8 mouse cellular contexts compared by ENCODE assay signal in the genomic region with DNA sequence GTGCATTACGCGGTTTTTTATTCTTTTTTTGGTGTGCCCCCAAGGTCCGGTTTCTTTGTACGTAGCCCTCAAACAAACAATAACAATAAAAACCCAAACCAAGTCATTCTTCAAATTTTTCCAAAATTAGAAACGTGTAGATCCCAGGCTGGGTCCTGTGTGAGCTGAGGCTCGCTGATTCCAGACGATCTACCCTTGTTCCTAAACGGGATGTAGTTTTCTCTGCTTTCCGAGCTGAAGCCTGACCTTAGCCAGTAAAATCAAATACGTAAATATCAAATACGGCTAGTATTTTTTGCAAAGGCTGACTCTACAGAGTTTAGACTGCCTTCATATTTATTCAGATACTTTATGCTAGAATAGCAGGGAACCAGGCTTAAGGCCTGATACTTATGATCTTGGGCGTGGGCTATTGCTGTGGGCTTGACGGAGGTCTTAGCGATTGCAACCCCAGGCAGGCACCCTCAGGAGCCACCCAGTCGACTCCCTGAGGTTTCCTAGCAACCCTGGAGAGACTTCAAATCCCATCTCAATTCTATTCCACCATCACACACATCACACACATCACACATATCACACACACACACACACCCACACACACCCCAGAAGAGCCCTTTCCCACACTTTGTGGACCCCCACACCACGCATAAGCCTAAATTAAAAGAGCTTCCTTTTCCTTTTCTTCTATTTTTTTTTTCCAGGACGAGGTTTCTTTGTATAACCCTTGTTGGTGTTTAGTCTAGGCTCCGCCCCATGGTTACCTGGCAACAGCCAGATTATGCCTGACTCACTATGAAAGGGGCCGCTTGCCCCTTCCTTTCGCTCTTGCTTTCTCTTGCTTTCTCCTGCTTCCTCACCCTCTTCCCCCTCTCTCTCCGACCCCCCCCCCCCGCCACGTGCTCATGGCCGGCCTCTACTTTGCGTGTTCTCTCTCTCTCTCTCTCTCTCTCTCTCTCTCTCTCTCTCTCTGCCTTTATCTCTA. TPM values are rescaled to one million over a fixed set of nuclear protein-coding genes. Genes with fewer than 3 reads are reported as not detected.
A peak's percentile ranks its signal among the peaks of the same experiment; 100 is the strongest.
DNase-seq lines count a peak whose midpoint lies in the region; ATAC-seq and TF ChIP-seq lines count a peak whose summit lies in the region.

No protein-coding gene starts in this region.

- TF ChIP-seq RAD21 in MEL (IDR thresholded peaks at IDR 0.05; ENCODE audit: low read depth, low read length), result no peak

- peak overlapping the region; percentile 92 for H3K9ac ChIP-seq in MEL (ENCODE audit: control insufficient read depth, low read depth, low read length, poor library complexity, severe bottlenecking)
- peak overlapping the region; percentile 59 for H3K9ac ChIP-seq in forebrain, embryonic 16.5 days (replicated peaks; ENCODE audit: low read depth, low read length)

- 3% methylated on average over 21 of the region's 25 CpGs for WGBS in forebrain, embryonic 16.5 days
- 15% methylated on average over 23 of the region's 25 CpGs for WGBS in hindbrain, embryonic 10.5 days

- H3K27me3 ChIP-seq in MEL (ENCODE audit: control insufficient read depth in 1 of 2, insufficient read depth in 2 of 2, low read length in 2 of 2), result no peaks in the 10 kb centered on the region
- H3K27me3 ChIP-seq in forebrain, embryonic 16.5 days (replicated peaks; ENCODE audit: control insufficient read depth, insufficient read depth, low read length), result no peaks in the 10 kb centered on the region
- H3K27me3 ChIP-seq in hindbrain, embryonic 10.5 days (ENCODE audit: insufficient read depth, poor library complexity, severe bottlenecking), result peaks cover 9% of the 10 kb centered on the region; the same call in 1 of the 2 replicates

- H3K36me3 ChIP-seq in MEL (ENCODE audit: control insufficient read depth in 1 of 2, insufficient read depth in 2 of 2, low read length in 2 of 2), result peaks cover 0 to 30% of the 10 kb centered on the region in 2 experiments; a peak in 3 of 4 replicates
- H3K36me3 ChIP-seq in forebrain, embryonic 16.5 days (ENCODE audit: control insufficient read depth, insufficient read depth), result no peaks in the 10 kb centered on the region
- H3K36me3 ChIP-seq in hindbrain, embryonic 10.5 days, result no peaks in the 10 kb centered on the region

- peaks cover 14% of the 10 kb centered on the region for H3K79me2 ChIP-seq in MEL (ENCODE audit: control insufficient read depth, insufficient read depth, low read length, poor library complexity)

- peak overlapping the region; percentile 99 for H3K27ac ChIP-seq in MEL (ENCODE audit: control insufficient read depth, low read depth, low read length)
- peak overlapping the region; percentile 99 for H3K27ac ChIP-seq in forebrain, embryonic 16.5 days (ENCODE audit: low read length)
- H3K27ac ChIP-seq in hindbrain, embryonic 10.5 days, result peak overlapping the region; percentile 98

- TF ChIP-seq CTCF in MEL (IDR thresholded peaks at IDR 0.05 in 2 of 3, conservative IDR thresholded peaks at IDR 0.05 in 1 of 3; ENCODE audit: control insufficient read depth in 1 of 3, insufficient read depth in 1 of 3, low read depth in 2 of 3, low read length in 3 of 3, poor library complexity in 1 of 3, severe bottlenecking in 1 of 3), result no peak

- peak; percentile 97 for DNase-seq in MEL (ENCODE audit: low read depth, low spot score)
- peak; percentile 86 for DNase-seq in c-Kit-positive CD71-positive TER-119-positive erythroid progenitor cells, embryonic 14.5 days (ENCODE audit: low spot score)
- DNase-seq in hindbrain, embryonic 10.5 days (ENCODE audit: low spot score), result peak; percentile 92
- peak; percentile 82 for DNase-seq in layer of hippocampus, adult 9-11 months
- DNase-seq in lung, postnatal 10 days, result peak; percentile 94
- peak; percentile 90 for DNase-seq in retina, embryonic 14.5 days (ENCODE audit: low spot score)
- peak; percentile 87 for DNase-seq in thymus, postnatal 4 days

- peak overlapping the region; percentile 67 for H3K4me2 ChIP-seq in forebrain, embryonic 16.5 days (ENCODE audit: low read length)

- H3K4me3 ChIP-seq in MEL (ENCODE audit: control insufficient read depth in 1 of 2, insufficient read depth in 1 of 2, low read depth in 2 of 2, low read length in 2 of 2), result peak overlapping the region; percentile 61 to 86
- peak overlapping the region; percentile 41 for H3K4me3 ChIP-seq in forebrain, embryonic 16.5 days (replicated peaks; ENCODE audit: low read length)
- H3K4me3 ChIP-seq in hindbrain, embryonic 10.5 days, result peak overlapping the region; percentile 47

- peak in 1 of 2 experiments; percentile 12; a peak in 3 of 4 replicates for TF ChIP-seq EP300 in MEL (IDR thresholded peaks at IDR 0.05; ENCODE audit: low read depth in 1 of 2, low read length in 2 of 2)

- peak; percentile 75 for ATAC-seq in forebrain, embryonic 16.5 days

- peaks cover 6 to 37% of the 10 kb centered on the region in 2 experiments for H3K4me1 ChIP-seq in MEL (ENCODE audit: control insufficient read depth in 1 of 2, insufficient read depth in 2 of 2, low read length in 2 of 2)
- peaks cover 31% of the 10 kb centered on the region for H3K4me1 ChIP-seq in forebrain, embryonic 16.5 days (replicated peaks; ENCODE audit: control insufficient read depth, insufficient read depth, low read length)
- H3K4me1 ChIP-seq in hindbrain, embryonic 10.5 days (replicated peaks), result peaks cover 37% of the 10 kb centered on the region

- H3K9me3 ChIP-seq in MEL (replicated peaks; ENCODE audit: insufficient read depth, low read length), result no peaks in the 10 kb centered on the region
- no peaks in the 10 kb centered on the region for H3K9me3 ChIP-seq in forebrain, embryonic 16.5 days (ENCODE audit: control insufficient read depth, low read length)
- no peaks in the 10 kb centered on the region for H3K9me3 ChIP-seq in hindbrain, embryonic 10.5 days

- peak in 1 of 2 experiments; percentile 37; a peak in 2 of 4 replicates for TF ChIP-seq POLR2A in MEL (IDR thresholded peaks at IDR 0.05; ENCODE audit: control insufficient read depth in 1 of 2, insufficient read depth in 1 of 2, low read depth in 1 of 2, low read length in 2 of 2, poor library complexity in 1 of 2)

TF ChIP-seq in MEL, 35 proteins besides CTCF, POLR2A, EP300 and RAD21 (continues in another document):
- peak; percentile 95; the same call in 1 of the 2 replicates for TF ChIP-seq CHD1 (IDR thresholded peaks at IDR 0.05; ENCODE audit: low read depth, low read length)
- peak; percentile 87 for TF ChIP-seq MXI1 (IDR thresholded peaks at IDR 0.05; ENCODE audit: low read depth, low read length)
- TF ChIP-seq UBTF (IDR thresholded peaks at IDR 0.05; ENCODE audit: borderline replicate concordance, insufficient read depth, low read depth, low read length), result no peak
- no peak for TF ChIP-seq MYB (IDR thresholded peaks at IDR 0.05; ENCODE audit: low read depth, low read length)
- TF ChIP-seq MYC (IDR thresholded peaks at IDR 0.05; ENCODE audit: low read depth, low read length), result peak; percentile 97
- TF ChIP-seq ZMIZ1 (IDR thresholded peaks at IDR 0.05; ENCODE audit: low read depth, low read length), result peak; percentile 5
- no peak for TF ChIP-seq BHLHE40 (IDR thresholded peaks at IDR 0.05; ENCODE audit: borderline replicate concordance, low read depth, low read length)
- no peak for TF ChIP-seq TAL1 (IDR thresholded peaks at IDR 0.05; ENCODE audit: low read length)
- TF ChIP-seq MAX (IDR thresholded peaks at IDR 0.05; ENCODE audit: low read length), result peak; percentile 90
- peak; percentile 26; the same call in 1 of the 2 replicates for TF ChIP-seq ELF1 (IDR thresholded peaks at IDR 0.05; ENCODE audit: low read depth, low read length)
- TF ChIP-seq POLR2AphosphoS2 (IDR thresholded peaks at IDR 0.05; ENCODE audit: low read length), result no peak
- peak; percentile 51 for TF ChIP-seq GATA1 (IDR thresholded peaks at IDR 0.05; ENCODE audit: low read depth, low read length)
- no peak for TF ChIP-seq MEF2A (IDR thresholded peaks at IDR 0.05; ENCODE audit: extremely low read depth, insufficient replicate concordance, low read depth, low read length, poor library complexity, severe bottlenecking)

RNA-seq across cellular contexts. Expression of a gene that starts 3.9 kb away (rescaled TPM):
- total RNA-seq in MEL (2012; rRNA removed), result 511 and 526 TPM in 2 replicates
- polyA plus RNA-seq in MEL (2012; ENCODE audit: insufficient read depth in 1 of 2, insufficient read length in 2 of 2, low read depth in 1 of 2, low replicate concordance in 2 of 2, missing spikeins in 1 of 2), result 1,000 to 10,000 TPM in 1 of 2 experiments, 100 to 1,000 TPM in 1; 113 to 1,075 TPM
- polyA plus RNA-seq in forebrain, embryonic 16.5 days (2015; fragmentation: Nextera tagmentation; extraction: Ambion mirVana), result 1,295 and 1,372 TPM in 2 replicates
- polyA plus RNA-seq in hindbrain, embryonic 10.5 days (2016; fragmentation: Nextera tagmentation; extraction: Ambion mirVana), result 928 and 1,134 TPM in 2 replicates

RNA-seq across cellular contexts. Expression of a gene that starts 4.8 kb away (rescaled TPM):
- 0.65 TPM in 2 replicates for total RNA-seq in MEL (2012; rRNA removed)
- polyA plus RNA-seq in MEL (2012; ENCODE audit: insufficient read depth in 1 of 2, insufficient read length in 2 of 2, low read depth in 1 of 2, low replicate concordance in 2 of 2, missing spikeins in 1 of 2), result under 1 TPM in 1 of 2 experiments, not detected in 1; 0.96 TPM
- 0.39 and 0.46 TPM in 2 replicates for polyA plus RNA-seq in forebrain, embryonic 16.5 days (2015; fragmentation: Nextera tagmentation; extraction: Ambion mirVana)
- 0.52 and 0.86 TPM in 2 replicates for polyA plus RNA-seq in hindbrain, embryonic 10.5 days (2016; fragmentation: Nextera tagmentation; extraction: Ambion mirVana)

RNA-seq across cellular contexts. Expression of a gene that starts 40.0 kb away (rescaled TPM):
- total RNA-seq in MEL (2012; rRNA removed), result 26.0 and 27.4 TPM in 2 replicates
- 100 to 1,000 TPM in 1 of 2 experiments, 10 to 100 TPM in 1; 55.3 to 549 TPM for polyA plus RNA-seq in MEL (2012; ENCODE audit: insufficient read depth in 1 of 2, insufficient read length in 2 of 2, low read depth in 1 of 2, low replicate concordance in 2 of 2, missing spikeins in 1 of 2)
- 10.5 and 13.5 TPM in 2 replicates for polyA plus RNA-seq in forebrain, embryonic 16.5 days (2015; fragmentation: Nextera tagmentation; extraction: Ambion mirVana)
- polyA plus RNA-seq in hindbrain, embryonic 10.5 days (2016; fragmentation: Nextera tagmentation; extraction: Ambion mirVana), result 19.2 and 21.0 TPM in 2 replicates

RNA-seq across cellular contexts. Expression of a gene that starts 47.5 kb away (rescaled TPM):
- 87.6 and 88.6 TPM in 2 replicates for total RNA-seq in MEL (2012; rRNA removed)
- 100 to 1,000 TPM in 1 of 2 experiments, 10 to 100 TPM in 1; 73.7 to 264 TPM for polyA plus RNA-seq in MEL (2012; ENCODE audit: insufficient read depth in 1 of 2, insufficient read length in 2 of 2, low read depth in 1 of 2, low replicate concordance in 2 of 2, missing spikeins in 1 of 2)
- 37.8 and 38.3 TPM in 2 replicates for polyA plus RNA-seq in forebrain, embryonic 16.5 days (2015; fragmentation: Nextera tagmentation; extraction: Ambion mirVana)
- 46.9 and 53.8 TPM in 2 replicates for polyA plus RNA-seq in hindbrain, embryonic 10.5 days (2016; fragmentation: Nextera tagmentation; extraction: Ambion mirVana)

RNA-seq across cellular contexts. Expression of a gene that starts 53.0 kb away (rescaled TPM):
- total RNA-seq in MEL (2012; rRNA removed), result 51.4 and 53.1 TPM in 2 replicates
- 10 to 100 TPM in 1 of 2 experiments, not detected in 1; 98.3 TPM for polyA plus RNA-seq in MEL (2012; ENCODE audit: insufficient read depth in 1 of 2, insufficient read length in 2 of 2, low read depth in 1 of 2, low replicate concordance in 2 of 2, missing spikeins in 1 of 2)
- polyA plus RNA-seq in forebrain, embryonic 16.5 days (2015; fragmentation: Nextera tagmentation; extraction: Ambion mirVana), result 33.4 and 38.3 TPM in 2 replicates
- 41.2 and 43.6 TPM in 2 replicates for polyA plus RNA-seq in hindbrain, embryonic 10.5 days (2016; fragmentation: Nextera tagmentation; extraction: Ambion mirVana)

Comparison
In these comparisons a context has a peak if more than half of its experiments do, and no peak if none do; other contexts are left out.
1. Peak in every context shown above with its lines: DNase-seq, ATAC-seq, H3K4me3 ChIP-seq and H3K27ac ChIP-seq.